Mouse (Mus musculus) intestine, embryonic 14.5 days (tissue): ENCODE results near the gene Taf12. TPM values are rescaled to one million over a fixed set of nuclear protein-coding genes. Genes with fewer than 3 reads are reported as not detected.
A peak's percentile ranks its signal among the peaks of the same experiment; 100 is the strongest.

ENCODE experiments used
- ATAC-seq: fragments of 200-750 bp; cut with Nextera tagmentation; replicated peaks from 2 replicates; pipeline ENCODE4 v1.8.0; 2017; ENCODE audit warnings: low read depth, moderate number of reproducible peaks, moderate TSS enrichment, moderate library complexity; ENCODE audit not compliant: low FRiP score, low TSS enrichment
- DNase-seq: peaks from one replicate; pipeline ENCODE4 v3.0.0-alpha.2; 2018; ENCODE audit warnings: low spot score
- H3K27ac ChIP-seq: fragments of 300-500 bp; sonication (generic); 2 replicates; pipeline ENCODE4 v1.5.1; 2014; ENCODE audit warnings: low read depth, mild to moderate bottlenecking, control low read depth
- H3K27me3 ChIP-seq: fragments of 300-500 bp; sonication (generic); replicated peaks from 2 replicates; pipeline ENCODE4 v1.6.1; 2014; ENCODE audit warnings: low read length, control low read depth; ENCODE audit not compliant: control insufficient read depth, insufficient read depth
- H3K36me3 ChIP-seq: fragments of 300-500 bp; sonication (generic); 2 replicates; pipeline ENCODE4 v1.6.1; 2014; ENCODE audit warnings: low read length, control low read depth; ENCODE audit not compliant: control insufficient read depth, insufficient read depth
- H3K4me1 ChIP-seq: fragments of 300-500 bp; sonication (generic); replicated peaks from 2 replicates; pipeline ENCODE4 v1.6.1; 2014; ENCODE audit warnings: low read length, control low read depth, mixed read lengths; ENCODE audit not compliant: control insufficient read depth, insufficient read depth
- H3K4me2 ChIP-seq: fragments of 300-500 bp; sonication (generic); 2 replicates; pipeline ENCODE4 v1.6.1; 2014; ENCODE audit warnings: low read length
- H3K4me3 ChIP-seq: fragments of 300-500 bp; sonication (generic); 2 replicates; pipeline ENCODE4 v1.5.1; 2014; ENCODE audit warnings: low read depth, low read length, control low read depth, mixed read lengths
- H3K9ac ChIP-seq: fragments of 300-500 bp; sonication (generic); 2 replicates; pipeline ENCODE4 v1.6.1; 2014; ENCODE audit warnings: mild to moderate bottlenecking, low read length
- H3K9me3 ChIP-seq: fragments of 300-500 bp; sonication (generic); 2 replicates; pipeline ENCODE4 v1.6.1; 2016; ENCODE audit warnings: low read length, control low read depth; ENCODE audit not compliant: control insufficient read depth
- WGBS: fragments of 180-500 bp; shearing (Covaris S2); extraction: QIAGEN DNeasy Blood & Tissue Kit; methylation state at CpG from one replicate; pipeline ENCODE4 v1.1.7; 2014; 5-methylcytosine and 5-hydroxymethylcytosine counted together
- polyA plus RNA-seq: library from polyadenylated mRNA; unstranded; fragments of >200 nt; fragmentation: Nextera tagmentation; extraction: Ambion mirVana; gene quantifications from 2 replicates; pipeline ENCODE4 v1.2.1, GENCODE M21; 2014

Taf12 gene
- polyA plus RNA-seq, 1 experiment from 2014 or later, result 36.8 TPM

DNA sequence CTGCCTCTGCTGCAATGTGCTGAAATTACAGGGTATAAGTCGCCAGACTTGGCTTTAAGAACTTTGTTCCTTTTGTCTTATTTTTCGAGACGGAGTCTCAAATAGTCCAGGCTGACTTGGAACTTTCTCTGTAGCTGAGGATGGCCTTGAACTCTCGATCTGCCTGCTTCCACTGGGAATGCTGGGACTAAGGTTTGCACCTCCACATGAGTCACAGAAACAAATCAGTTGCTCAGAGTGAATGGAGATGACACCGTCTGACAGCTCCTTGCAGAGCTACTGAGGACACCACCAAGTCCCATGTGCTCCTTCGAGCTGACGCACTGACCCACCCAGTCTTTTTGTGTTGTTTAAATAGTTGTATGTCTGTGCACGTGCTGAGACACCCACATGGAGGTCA lies 21.0 kb upstream of the Taf12 start:
- Histone ChIP-seq H3K9me3 (no peaks in the 10 kb centered on the region), H3K9ac (no peak overlapping the region), H3K27me3 (no peaks in the 10 kb centered on the region), H3K27ac (no peak overlapping the region), H3K4me1 (no peaks in the 10 kb centered on the region), H3K36me3 (peaks cover 34% of the 10 kb centered on the region), H3K4me3 (no peak overlapping the region), H3K4me2 (no peak overlapping the region)
- DNase-seq (no peak), ATAC-seq (no peak)
- WGBS, result 89% methylated on average over 8 of the region's 8 CpGs

DNA sequence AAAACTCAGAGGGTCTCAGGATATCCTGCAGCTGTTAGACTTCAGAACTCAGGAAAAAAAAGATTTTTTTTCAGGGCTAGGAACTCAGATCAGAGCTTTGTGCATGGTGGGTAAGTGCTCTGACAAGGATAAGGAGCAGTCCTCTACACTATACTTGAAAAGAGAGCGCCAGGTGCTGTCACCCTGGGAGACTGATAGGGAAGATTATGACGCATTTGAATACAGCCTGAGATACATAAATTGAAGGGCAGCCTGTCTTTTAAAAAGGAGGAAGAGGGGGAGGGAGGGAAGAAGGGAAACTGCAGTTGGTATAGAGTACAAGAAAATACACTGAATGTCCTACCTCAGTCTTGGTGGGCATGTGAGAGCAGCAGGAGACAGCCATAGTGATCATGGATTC lies 20.6 kb upstream of the Taf12 start:
- 74% methylated on average over 2 of the region's 2 CpGs for WGBS
- no peak for DNase-seq
- H3K27ac ChIP-seq, result 0 out of 2 replicates have a peak overlapping the region, but pooled peaks have one; percentile 22

DNA sequence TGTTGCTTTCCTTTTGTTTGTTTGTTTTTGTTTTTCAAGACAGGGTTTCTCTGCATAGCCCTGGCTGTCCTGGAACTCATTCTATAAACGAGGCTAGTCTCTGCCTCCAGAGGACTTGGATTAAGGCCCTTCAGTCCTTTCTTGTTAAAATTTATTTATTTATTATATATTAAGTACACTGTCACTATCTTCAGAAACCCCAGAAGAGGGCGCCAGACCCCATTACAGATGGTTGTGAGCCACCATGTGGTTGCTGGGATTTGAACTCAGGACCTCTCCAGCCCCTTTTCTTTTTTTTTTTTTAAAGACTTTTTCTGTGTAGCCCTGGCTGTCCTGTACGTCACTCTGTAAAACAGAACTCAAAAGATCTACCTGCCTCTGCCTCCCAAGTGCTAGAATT lies 19.2 kb upstream of the Taf12 start:
- 71% methylated on average over 3 of the region's 3 CpGs for WGBS
- ATAC-seq, result no peak
- no peak overlapping the region for H3K4me2 ChIP-seq
- DNase-seq, result no peak
- H3K36me3 ChIP-seq, result peaks cover 18% of the 10 kb centered on the region
- H3K4me1 ChIP-seq, result no peaks in the 10 kb centered on the region; the same call in 1 of the 2 replicates
- no peak overlapping the region for H3K4me3 ChIP-seq
- no peak overlapping the region for H3K27ac ChIP-seq
- H3K9me3 ChIP-seq, result no peaks in the 10 kb centered on the region
- no peak overlapping the region for H3K9ac ChIP-seq
- no peaks in the 10 kb centered on the region for H3K27me3 ChIP-seq

More for the DNA sequence above, 20.6 kb upstream of the Taf12 start:
- ATAC-seq, result no peak
- no peak overlapping the region for H3K4me2 ChIP-seq
- no peaks in the 10 kb centered on the region for H3K27me3 ChIP-seq
- no peak overlapping the region for H3K9ac ChIP-seq
- H3K4me3 ChIP-seq, result no peak overlapping the region
- H3K9me3 ChIP-seq, result no peaks in the 10 kb centered on the region
- H3K4me1 ChIP-seq, result no peaks in the 10 kb centered on the region
- peaks cover 29% of the 10 kb centered on the region for H3K36me3 ChIP-seq

DNA sequence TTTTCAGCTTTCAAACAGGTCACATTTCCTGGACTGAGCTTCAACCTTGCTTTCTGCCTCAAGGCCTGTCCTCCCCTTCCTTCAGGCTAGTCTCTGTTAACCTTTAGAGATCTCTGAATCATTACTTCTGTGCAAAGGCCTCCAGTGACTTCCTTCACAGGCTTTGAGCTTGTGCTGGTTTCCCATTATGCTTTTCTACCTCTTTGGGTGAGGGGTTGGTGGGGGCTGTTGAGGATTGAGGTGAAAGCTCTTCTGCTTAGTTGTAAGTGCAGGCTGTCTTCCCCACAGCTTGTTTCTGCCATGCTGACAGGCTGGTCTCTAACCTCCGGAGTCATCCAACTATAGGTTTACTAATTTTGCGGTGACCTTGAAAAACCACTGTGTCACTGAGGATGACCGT lies 17.8 kb upstream of the Taf12 start:
- ATAC-seq (no peak), DNase-seq (no peak)
- 89% methylated on average over 3 of the region's 3 CpGs for WGBS
- Histone ChIP-seq H3K4me2 (no peak overlapping the region), H3K9ac (no peak overlapping the region), H3K36me3 (peaks cover 4% of the 10 kb centered on the region), H3K27ac (no peak overlapping the region), H3K9me3 (no peaks in the 10 kb centered on the region), H3K27me3 (no peaks in the 10 kb centered on the region), H3K4me3 (no peak overlapping the region), H3K4me1 (no peaks in the 10 kb centered on the region; the same call in 1 of the 2 replicates)

DNA sequence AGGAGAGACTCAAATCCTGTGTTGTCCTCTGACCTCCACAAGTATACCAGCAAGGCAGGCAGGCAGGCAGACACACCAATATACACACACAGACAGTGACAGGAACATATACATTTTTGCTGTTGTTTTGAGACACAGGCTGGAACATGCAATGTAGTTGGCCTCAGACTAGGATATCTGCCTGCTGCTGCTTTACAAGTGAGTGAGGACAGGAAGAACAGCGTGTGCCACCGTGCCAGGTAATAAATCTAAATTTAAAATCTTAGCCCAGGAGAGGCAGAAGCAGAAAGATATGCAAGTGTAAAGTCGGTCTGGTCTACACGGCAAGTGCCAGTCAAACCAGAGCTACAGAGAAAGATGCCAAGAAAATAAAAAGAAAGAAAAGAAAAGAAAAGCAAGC lies 14.9 kb upstream of the Taf12 start:
- H3K36me3 ChIP-seq, result no peaks in the 10 kb centered on the region

DNA sequence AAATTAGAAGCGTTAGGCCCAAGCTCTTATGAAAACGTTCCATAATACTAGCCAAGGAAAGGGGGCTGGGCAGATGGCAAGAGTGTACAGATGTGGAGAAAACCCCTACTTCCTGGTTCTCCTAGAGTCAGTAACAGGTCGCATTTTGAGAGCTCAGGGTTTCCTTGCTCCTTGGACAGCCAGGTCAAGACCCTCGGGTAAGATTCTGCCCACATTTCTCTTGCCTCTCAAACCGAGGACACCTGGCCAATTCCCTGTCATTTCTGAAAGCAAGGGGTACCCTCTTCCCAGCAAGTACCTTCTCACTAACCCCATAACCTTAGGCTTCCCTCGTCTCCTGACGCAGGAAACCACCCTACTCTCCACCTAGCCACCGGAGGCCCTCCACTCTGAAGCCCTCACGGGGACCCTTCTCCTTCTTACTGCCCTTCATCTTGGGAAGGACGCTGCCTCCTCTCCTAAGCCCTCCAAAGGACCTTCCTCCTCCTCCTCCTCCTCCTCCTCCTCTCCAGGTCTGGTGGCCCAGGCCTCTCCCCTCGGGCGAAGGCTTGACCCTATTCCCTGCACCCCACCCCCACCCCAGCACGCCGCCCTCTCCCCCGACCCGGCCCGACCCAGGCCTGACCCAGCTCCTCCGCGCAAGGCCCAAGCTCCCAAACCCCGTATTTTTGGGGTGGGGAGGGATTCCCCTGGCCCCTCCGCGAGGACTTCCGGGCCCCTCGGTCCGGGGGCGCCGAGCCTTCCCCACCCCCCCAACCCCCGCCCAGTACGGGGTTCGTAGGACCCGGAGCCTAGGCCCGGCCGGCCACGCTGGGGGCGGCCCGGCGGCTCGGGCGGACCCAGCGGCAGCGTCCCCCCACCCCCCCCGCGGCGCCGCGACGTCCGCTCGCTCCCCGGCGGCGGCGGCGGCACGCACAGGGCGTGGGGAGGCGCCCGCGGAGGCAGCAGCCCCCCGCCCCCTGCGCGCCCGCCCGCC lies 13.5 kb upstream of the Taf12 start:
- Histone ChIP-seq H3K4me1 (peaks cover 4% of the 10 kb centered on the region; the same call in 1 of the 2 replicates), H3K27ac (peak overlapping the region; percentile 93), H3K27me3 (no peaks in the 10 kb centered on the region), H3K36me3 (no peaks in the 10 kb centered on the region), H3K9ac (peak overlapping the region; percentile 92), H3K4me2 (peak overlapping the region; percentile 94), H3K9me3 (no peaks in the 10 kb centered on the region), H3K4me3 (peak overlapping the region; percentile 79)
- 5% methylated on average over 14 of the region's 64 CpGs for WGBS
- DNase-seq (peak; percentile 80), ATAC-seq (peak; percentile 84)

More for the DNA sequence above, 14.9 kb upstream of the Taf12 start:
- Histone ChIP-seq H3K27ac (no peak overlapping the region), H3K4me3 (no peak overlapping the region), H3K9me3 (no peaks in the 10 kb centered on the region), H3K4me1 (peaks cover 4% of the 10 kb centered on the region; the same call in 1 of the 2 replicates), H3K4me2 (no peak overlapping the region), H3K9ac (no peak overlapping the region), H3K27me3 (no peaks in the 10 kb centered on the region)
- DNase-seq, result no peak
- WGBS, result 81% methylated on average over 4 of the region's 4 CpGs
- no peak for ATAC-seq

DNA sequence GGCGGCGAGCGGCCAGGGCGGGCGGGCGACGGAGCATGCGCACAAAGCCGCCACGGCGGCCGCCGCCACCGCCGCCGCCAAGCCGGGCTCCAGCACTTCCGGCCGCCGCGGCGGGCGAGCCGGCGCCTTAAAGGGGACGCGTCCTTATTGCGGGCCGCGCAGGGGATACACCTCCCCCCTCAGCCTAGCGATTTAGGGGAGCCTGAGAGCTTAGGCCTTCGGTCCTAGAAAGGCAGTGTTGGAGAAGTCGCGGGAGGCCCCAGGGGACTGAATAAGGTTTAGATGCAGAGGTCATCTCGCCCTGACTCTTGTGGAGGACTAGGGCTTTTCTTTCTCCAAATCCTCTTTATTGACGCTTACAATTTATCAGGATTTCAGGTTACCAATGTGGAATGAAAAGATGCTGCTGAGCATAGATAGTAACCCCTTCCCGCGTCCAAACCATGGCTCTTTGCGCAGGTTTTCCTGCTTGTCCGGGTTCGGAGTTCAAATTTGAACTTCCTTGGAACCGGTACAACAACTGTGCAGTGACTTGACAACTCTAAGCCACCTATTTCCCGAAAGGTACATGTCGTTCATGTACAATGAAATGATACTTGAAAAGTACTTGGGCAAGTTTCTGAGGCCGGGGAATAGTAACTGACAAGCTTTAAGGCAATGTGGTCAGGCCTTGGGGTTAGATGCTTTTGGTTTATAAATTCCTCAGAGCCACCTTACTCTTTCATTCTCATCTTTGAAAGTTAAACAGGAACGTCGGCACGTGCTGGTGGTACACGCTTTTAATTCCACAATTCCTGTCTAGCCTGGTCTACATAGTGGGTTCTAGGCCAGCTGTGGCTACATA lies 12.4 kb upstream of the Taf12 start, which contains the start of gene Gmeb1:
Gmeb1 (minus strand) TSS at position 89 of the 844 bp plus-strand sequence.
- H3K9ac ChIP-seq, result peak within 1 kb of the TSS; percentile 92
- ATAC-seq (peak; percentile 89), DNase-seq (peak; percentile 80)
- peak within 1 kb of the TSS; percentile 79 for H3K4me3 ChIP-seq
- H3K27me3 ChIP-seq, result no peaks in the 10 kb centered on the region
- peak within 1 kb of the TSS; percentile 93 for H3K27ac ChIP-seq
- peaks cover 4% of the 10 kb centered on the region; the same call in 1 of the 2 replicates for H3K4me1 ChIP-seq
- H3K4me2 ChIP-seq, result peak within 1 kb of the TSS; percentile 94
- H3K9me3 ChIP-seq, result no peaks in the 10 kb centered on the region
- H3K36me3 ChIP-seq, result no peaks in the 10 kb centered on the region
- 11% methylated on average over 47 of the region's 49 CpGs for WGBS

DNA sequence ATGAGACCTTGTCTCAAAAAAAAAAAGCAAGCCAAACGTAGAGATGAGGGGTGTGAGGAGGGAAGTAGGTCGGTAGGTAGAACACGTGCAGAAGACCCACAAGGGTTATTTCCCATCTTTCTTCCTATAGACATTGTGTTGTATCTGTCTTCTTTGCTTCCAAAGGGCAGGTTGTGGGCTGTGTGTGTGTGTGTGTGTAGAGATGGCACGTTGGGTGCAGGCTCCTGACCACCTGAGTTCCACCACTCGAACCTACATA lies 11.9 kb upstream of the Taf12 start:
- Histone ChIP-seq H3K4me2 (peak overlapping the region; percentile 74), H3K9me3 (no peaks in the 10 kb centered on the region), H3K36me3 (no peaks in the 10 kb centered on the region), H3K4me1 (peaks cover 4% of the 10 kb centered on the region; the same call in 1 of the 2 replicates), H3K27me3 (no peaks in the 10 kb centered on the region), H3K9ac (no peak overlapping the region), H3K4me3 (no peak overlapping the region), H3K27ac (no peak overlapping the region)
- no peak for DNase-seq
- ATAC-seq, result no peak
- 69% methylated on average over 5 of the region's 5 CpGs for WGBS
